Mouse (Mus musculus): ENCODE results near the gene Olfr954.

DNA sequence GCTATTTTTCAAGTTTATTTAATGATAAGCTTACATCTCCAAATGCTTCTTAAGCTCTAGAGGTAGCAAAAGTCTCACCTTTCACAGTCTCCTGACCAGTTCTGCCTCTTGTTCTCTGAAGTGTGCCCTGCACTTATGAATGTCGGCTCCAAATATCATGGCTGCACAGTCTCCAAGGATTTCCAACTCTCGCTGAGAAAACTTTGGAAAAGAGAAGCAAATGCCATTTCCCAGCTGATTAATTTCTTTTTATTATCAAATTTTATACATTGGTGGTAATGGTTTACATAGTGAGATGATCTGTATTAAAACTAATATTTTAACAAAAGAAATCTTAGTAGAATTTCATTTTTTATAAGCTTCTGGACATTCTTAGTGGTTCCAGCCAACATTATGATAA is 37.4 kb downstream of the Olfr954 start, which contains the start of gene Olfr44:
- TF ChIP-seq EP300 (IDR thresholded peaks at IDR 0.05; ENCODE audit: low read depth) (no peak), CTCF (IDR thresholded peaks at IDR 0.05; ENCODE audit: low read depth) (no peak)
